Mouse (Mus musculus) megakaryocyte, embryonic 14.5 days (primary cell): ENCODE measurements around the gene Tcf25. TPM values are rescaled to one million over a fixed set of nuclear protein-coding genes. Genes with fewer than 3 reads are reported as not detected.

Source experiments
- H3K27me3 ChIP-seq: replicated peaks from 2 replicates; pipeline ENCODE3; 2012; ENCODE audit warnings: inconsistent platforms
- H3K36me3 ChIP-seq: replicated peaks from 2 replicates; pipeline ENCODE3; 2012; ENCODE audit warnings: low read length, inconsistent platforms, mixed read lengths
- H3K4me1 ChIP-seq: 2 replicates; pipeline ENCODE4 v1.6.1; 2012; ENCODE audit warnings: inconsistent platforms
- H3K4me3 ChIP-seq: replicated peaks from 2 replicates; pipeline ENCODE3; 2012; ENCODE audit warnings: moderate library complexity, mild to moderate bottlenecking, inconsistent platforms
- H3K9me3 ChIP-seq: 2 replicates; pipeline ENCODE4 v1.6.1; 2012; ENCODE audit warnings: inconsistent platforms
- FLI1 ChIP-seq: IDR thresholded peaks from 2 replicates; pipeline ENCODE4 v1.6.1; 2012; ENCODE audit warnings: low read length, inconsistent platforms, mixed read lengths
- GATA1 ChIP-seq: IDR thresholded peaks from 3 replicates; pipeline ENCODE4 v1.6.1; 2012; ENCODE audit warnings: mixed read lengths, low read length, inconsistent platforms, borderline replicate concordance
- polyA plus RNA-seq: library from polyadenylated mRNA; stranded (reverse); fragments of >175 nt; gene quantifications from 2 replicates; pipeline ENCODE4 v1.2.3, GENCODE M21; 2012; ENCODE audit warnings: low replicate concordance; ENCODE audit not compliant: insufficient read depth

Gene Tcf25
- polyA plus RNA-seq, 1 experiment: 108 TPM

GRCm38 (mm10) chr8:123415967-123416943 is 42.7 kb downstream of the Tcf25 start:
- Histone ChIP-seq H3K4me3 (peak overlapping the region; percentile 60), H3K36me3 (peaks cover 19% of the 10 kb centered on the region), H3K4me1 (peaks cover 58% of the 10 kb centered on the region), H3K27me3 (peaks cover 65% of the 10 kb centered on the region), H3K9me3 (no peaks in the 10 kb centered on the region)
- TF ChIP-seq FLI1 (no peak), GATA1 (no peak)

DNA sequence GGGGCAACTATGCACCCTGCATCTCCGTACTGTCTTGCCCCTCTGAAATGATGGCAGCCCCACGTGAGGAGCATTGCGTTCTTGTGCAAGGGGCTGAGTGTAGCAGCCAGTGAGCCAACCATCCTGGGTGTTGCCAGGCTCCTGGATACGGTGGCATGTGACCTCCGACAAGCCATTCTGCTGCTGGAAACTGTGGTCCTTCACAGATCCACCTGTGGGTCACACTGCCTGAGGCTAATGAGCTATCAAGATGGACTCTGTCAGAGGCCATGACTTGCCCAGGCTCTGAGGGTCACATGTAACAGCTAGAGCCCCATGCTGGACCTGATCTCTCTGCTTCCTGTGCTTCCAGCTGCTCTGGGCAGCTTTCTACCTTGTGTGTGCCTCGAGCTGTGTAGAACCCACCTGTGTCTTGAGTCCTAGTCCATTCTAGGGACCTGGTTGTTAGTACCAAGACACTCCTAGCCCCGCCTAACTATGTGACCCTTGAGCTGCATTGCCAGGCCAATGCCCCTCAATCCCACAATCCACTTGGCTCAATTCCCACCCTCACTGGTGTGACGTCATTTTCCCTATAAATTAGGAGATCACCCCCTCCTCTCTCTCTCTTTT is 43.5 kb downstream of the Tcf25 start:
- TF ChIP-seq FLI1 (no peak), GATA1 (no peak)
- Histone ChIP-seq H3K4me1 (peaks cover 58% of the 10 kb centered on the region), H3K27me3 (peaks cover 62% of the 10 kb centered on the region), H3K36me3 (peaks cover 21% of the 10 kb centered on the region), H3K4me3 (peak overlapping the region; percentile 60), H3K9me3 (no peaks in the 10 kb centered on the region)

GRCm38 (mm10) chr8:123419711-123420110 is 46.2 kb downstream of the Tcf25 start:
- Histone ChIP-seq H3K9me3 (no peaks in the 10 kb centered on the region), H3K36me3 (peaks cover 21% of the 10 kb centered on the region), H3K27me3 (peaks cover 50% of the 10 kb centered on the region), H3K4me1 (peaks cover 50% of the 10 kb centered on the region), H3K4me3 (no peak overlapping the region)
- TF ChIP-seq GATA1: no peak
- TF ChIP-seq FLI1: no peak

GRCm38 (mm10) chr8:123420525-123421281 is 47.1 kb downstream of the Tcf25 start:
- TF ChIP-seq FLI1 (no peak), GATA1 (no peak)

DNA sequence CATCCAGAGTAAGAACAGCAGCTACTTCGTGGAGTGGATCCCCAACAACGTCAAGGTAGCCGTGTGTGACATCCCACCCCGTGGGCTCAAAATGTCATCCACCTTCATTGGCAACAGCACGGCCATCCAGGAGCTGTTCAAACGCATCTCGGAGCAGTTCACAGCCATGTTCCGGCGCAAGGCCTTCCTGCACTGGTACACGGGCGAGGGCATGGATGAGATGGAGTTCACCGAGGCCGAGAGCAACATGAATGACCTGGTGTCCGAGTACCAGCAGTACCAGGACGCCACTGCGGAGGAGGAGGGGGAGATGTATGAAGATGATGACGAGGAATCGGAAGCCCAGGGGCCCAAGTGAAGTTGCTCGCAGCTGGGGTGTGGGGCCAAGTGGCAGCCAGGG is 47.8 kb downstream of the Tcf25 start:
- Histone ChIP-seq H3K36me3 (peaks cover 22% of the 10 kb centered on the region), H3K4me1 (peaks cover 47% of the 10 kb centered on the region), H3K4me3 (no peak overlapping the region), H3K27me3 (peaks cover 54% of the 10 kb centered on the region), H3K9me3 (peaks cover 2% of the 10 kb centered on the region)
- TF ChIP-seq FLI1 (no peak), GATA1 (no peak)

More at GRCm38 (mm10) chr8:123420525-123421281, 47.1 kb downstream of the Tcf25 start:
- H3K9me3 ChIP-seq: no peaks in the 10 kb centered on the region
- peaks cover 21% of the 10 kb centered on the region for H3K36me3 ChIP-seq
- peaks cover 50% of the 10 kb centered on the region for H3K4me1 ChIP-seq
- H3K4me3 ChIP-seq: no peak overlapping the region
- peaks cover 54% of the 10 kb centered on the region for H3K27me3 ChIP-seq

- peak overlapping the region; percentile 88 for H3K4me3 ChIP-seq
- TF ChIP-seq GATA1 (no peak), FLI1 (no peak)
- peaks cover 38% of the 10 kb centered on the region for H3K4me1 ChIP-seq
- peaks cover 48% of the 10 kb centered on the region for H3K27me3 ChIP-seq
- peaks cover 31% of the 10 kb centered on the region for H3K36me3 ChIP-seq
- H3K9me3 ChIP-seq: peaks cover 11% of the 10 kb centered on the region
Observed at GRCm38 (mm10) chr8:123422056-123422780, 48.7 kb downstream of the Tcf25 start.

GRCm38 (mm10) chr8:123422781-123423159 is 49.2 kb downstream of the Tcf25 start:
- Histone ChIP-seq H3K9me3 (peaks cover 16% of the 10 kb centered on the region), H3K27me3 (peaks cover 47% of the 10 kb centered on the region), H3K4me3 (peak overlapping the region; percentile 88), H3K36me3 (peaks cover 36% of the 10 kb centered on the region), H3K4me1 (peaks cover 35% of the 10 kb centered on the region)
- TF ChIP-seq GATA1 (no peak), FLI1 (no peak)

GRCm38 (mm10) chr8:123423441-123423840 is 49.9 kb downstream of the Tcf25 start, which contains the start of gene Def8:
TSS of gene Def8 (plus strand) at chr8:123423527.
- TF ChIP-seq FLI1: no peak
- no peak for TF ChIP-seq GATA1
- Histone ChIP-seq H3K27me3 (peaks cover 43% of the 10 kb centered on the region), H3K4me3 (peak within 1 kb of the TSS; percentile 88), H3K36me3 (peaks cover 40% of the 10 kb centered on the region), H3K9me3 (peaks cover 23% of the 10 kb centered on the region), H3K4me1 (peaks cover 33% of the 10 kb centered on the region)
